Mouse (Mus musculus): ENCODE results near the gene Mettl18. TPM values are rescaled to one million over a fixed set of nuclear protein-coding genes. Genes with fewer than 3 reads are reported as not detected.

The Mettl18 gene
- 0.05 TPM in 1 of 2 replicates, not detected in the other for polyA plus RNA-seq (2012)

- H3K9me3 ChIP-seq (ENCODE audit: control insufficient read depth, low read length): no peaks in the 10 kb centered on the region
- H3K4me1 ChIP-seq (ENCODE audit: control insufficient read depth): peaks cover 28% of the 10 kb centered on the region
- TF ChIP-seq TAL1 (IDR thresholded peaks at IDR 0.05; ENCODE audit: low read length): no peak
- TF ChIP-seq GATA1 (IDR thresholded peaks at IDR 0.05; ENCODE audit: low read length): no peak
- no peaks in the 10 kb centered on the region for H3K27me3 ChIP-seq (ENCODE audit: control insufficient read depth)
- H3K4me3 ChIP-seq (replicated peaks): peak within 1 kb of the TSS; percentile 78
- peaks cover 13% of the 10 kb centered on the region for H3K36me3 ChIP-seq (ENCODE audit: control insufficient read depth)
Measured at GRCm38 (mm10) chr1:163994721-163995608, at the start of gene Mettl18, which contains the start of gene BC055324. Mettl18 (plus strand) TSS chr1:163994889. BC055324 (minus strand) TSS chr1:163994796.

- H3K9me3 ChIP-seq (ENCODE audit: control insufficient read depth, low read length): no peaks in the 10 kb centered on the region
- no peaks in the 10 kb centered on the region for H3K27me3 ChIP-seq (ENCODE audit: control insufficient read depth)
- H3K36me3 ChIP-seq (ENCODE audit: control insufficient read depth): peaks cover 98% of the 10 kb centered on the region
- no peaks in the 10 kb centered on the region for H3K4me1 ChIP-seq (ENCODE audit: control insufficient read depth)
- TF ChIP-seq GATA1 (IDR thresholded peaks at IDR 0.05; ENCODE audit: low read length) (no peak), TAL1 (IDR thresholded peaks at IDR 0.05; ENCODE audit: low read length) (no peak)
- no peak overlapping the region for H3K4me3 ChIP-seq (replicated peaks)
Measured at GRCm38 (mm10) chr1:163953396-163953795, 41.3 kb upstream of the Mettl18 start.

GRCm38 (mm10) chr1:163958036-163958435 lies 36.7 kb upstream of the Mettl18 start:
- no peaks in the 10 kb centered on the region for H3K4me1 ChIP-seq (ENCODE audit: control insufficient read depth)
- H3K9me3 ChIP-seq (ENCODE audit: control insufficient read depth, low read length): no peaks in the 10 kb centered on the region
- H3K27me3 ChIP-seq (ENCODE audit: control insufficient read depth): no peaks in the 10 kb centered on the region
- peaks cover 85% of the 10 kb centered on the region for H3K36me3 ChIP-seq (ENCODE audit: control insufficient read depth)
- no peak overlapping the region for H3K4me3 ChIP-seq (replicated peaks)
- TF ChIP-seq TAL1 (IDR thresholded peaks at IDR 0.05; ENCODE audit: low read length): no peak

- peaks cover 55% of the 10 kb centered on the region for H3K36me3 ChIP-seq (ENCODE audit: control insufficient read depth)
- no peaks in the 10 kb centered on the region for H3K27me3 ChIP-seq (ENCODE audit: control insufficient read depth)
- TF ChIP-seq TAL1 (IDR thresholded peaks at IDR 0.05; ENCODE audit: low read length) (no peak), GATA1 (IDR thresholded peaks at IDR 0.05; ENCODE audit: low read length) (no peak)
- H3K4me3 ChIP-seq (replicated peaks): no peak overlapping the region
- H3K4me1 ChIP-seq (ENCODE audit: control insufficient read depth): no peaks in the 10 kb centered on the region
- no peaks in the 10 kb centered on the region for H3K9me3 ChIP-seq (ENCODE audit: control insufficient read depth, low read length)
Measured at GRCm38 (mm10) chr1:163964008-163964689, 30.5 kb upstream of the Mettl18 start.

- H3K4me1 ChIP-seq (ENCODE audit: control insufficient read depth): no peaks in the 10 kb centered on the region
- no peaks in the 10 kb centered on the region for H3K27me3 ChIP-seq (ENCODE audit: control insufficient read depth)
- H3K4me3 ChIP-seq (replicated peaks): no peak overlapping the region
- H3K9me3 ChIP-seq (ENCODE audit: control insufficient read depth, low read length): no peaks in the 10 kb centered on the region
- TF ChIP-seq GATA1 (IDR thresholded peaks at IDR 0.05; ENCODE audit: low read length): no peak
- TF ChIP-seq TAL1 (IDR thresholded peaks at IDR 0.05; ENCODE audit: low read length): no peak
- peaks cover 46% of the 10 kb centered on the region for H3K36me3 ChIP-seq (ENCODE audit: control insufficient read depth)
Measured at GRCm38 (mm10) chr1:163974471-163974870, 20.2 kb upstream of the Mettl18 start.

GRCm38 (mm10) chr1:163975088-163975487 lies 19.6 kb upstream of the Mettl18 start:
- peaks cover 47% of the 10 kb centered on the region for H3K36me3 ChIP-seq (ENCODE audit: control insufficient read depth)
- no peaks in the 10 kb centered on the region for H3K27me3 ChIP-seq (ENCODE audit: control insufficient read depth)
- H3K4me3 ChIP-seq (replicated peaks): no peak overlapping the region
- TF ChIP-seq GATA1 (IDR thresholded peaks at IDR 0.05; ENCODE audit: low read length) (no peak), TAL1 (IDR thresholded peaks at IDR 0.05; ENCODE audit: low read length) (no peak)
- no peaks in the 10 kb centered on the region for H3K9me3 ChIP-seq (ENCODE audit: control insufficient read depth, low read length)
- no peaks in the 10 kb centered on the region for H3K4me1 ChIP-seq (ENCODE audit: control insufficient read depth)

- TF ChIP-seq GATA1 (IDR thresholded peaks at IDR 0.05; ENCODE audit: low read length): no peak
- TF ChIP-seq TAL1 (IDR thresholded peaks at IDR 0.05; ENCODE audit: low read length): no peak
- Histone ChIP-seq H3K27me3 (ENCODE audit: control insufficient read depth) (no peaks in the 10 kb centered on the region), H3K4me1 (ENCODE audit: control insufficient read depth) (no peaks in the 10 kb centered on the region), H3K36me3 (ENCODE audit: control insufficient read depth) (peaks cover 50% of the 10 kb centered on the region), H3K4me3 (replicated peaks) (no peak overlapping the region), H3K9me3 (ENCODE audit: control insufficient read depth, low read length) (no peaks in the 10 kb centered on the region)
Measured at GRCm38 (mm10) chr1:163976515-163976914, 18.2 kb upstream of the Mettl18 start.

GRCm38 (mm10) chr1:163992371-163992770 lies 2.3 kb upstream of the Mettl18 start:
- TF ChIP-seq GATA1 (IDR thresholded peaks at IDR 0.05; ENCODE audit: low read length) (no peak), TAL1 (IDR thresholded peaks at IDR 0.05; ENCODE audit: low read length) (no peak)
- Histone ChIP-seq H3K9me3 (ENCODE audit: control insufficient read depth, low read length) (no peaks in the 10 kb centered on the region), H3K27me3 (ENCODE audit: control insufficient read depth) (no peaks in the 10 kb centered on the region), H3K4me3 (replicated peaks) (no peak overlapping the region), H3K36me3 (ENCODE audit: control insufficient read depth) (peaks cover 26% of the 10 kb centered on the region), H3K4me1 (ENCODE audit: control insufficient read depth) (peaks cover 28% of the 10 kb centered on the region)

GRCm38 (mm10) chr1:163994173-163994720 lies 442 bp upstream of the Mettl18 start:
- Histone ChIP-seq H3K36me3 (ENCODE audit: control insufficient read depth) (peaks cover 13% of the 10 kb centered on the region), H3K9me3 (ENCODE audit: control insufficient read depth, low read length) (no peaks in the 10 kb centered on the region), H3K4me3 (replicated peaks) (peak overlapping the region; percentile 78), H3K4me1 (ENCODE audit: control insufficient read depth) (peaks cover 28% of the 10 kb centered on the region), H3K27me3 (ENCODE audit: control insufficient read depth) (no peaks in the 10 kb centered on the region)
- TF ChIP-seq GATA1 (IDR thresholded peaks at IDR 0.05; ENCODE audit: low read length) (no peak), TAL1 (IDR thresholded peaks at IDR 0.05; ENCODE audit: low read length) (no peak)

Measured in erythroblast, embryonic 14.5 days (primary cell).